Mouse (Mus musculus) small intestine, adult 2 months (tissue): ENCODE results near the gene Sema4b. TPM values are rescaled to one million over a fixed set of nuclear protein-coding genes. Genes with fewer than 3 reads are reported as not detected.

ENCODE experiments used
- H3K27ac ChIP-seq: fragments of 200-500 bp; 2 replicates; pipeline ENCODE4 v1.5.1; 2012; ENCODE audit warnings: low read depth, low read length, control low read depth, inconsistent platforms; ENCODE audit not compliant: insufficient read depth
- H3K27me3 ChIP-seq: fragments of 200-500 bp; 2 replicates; pipeline ENCODE4 v1.6.1; 2012; ENCODE audit warnings: mild to moderate bottlenecking, moderate library complexity, low read length, inconsistent platforms; ENCODE audit not compliant: control insufficient read depth, insufficient read depth
- H3K36me3 ChIP-seq: fragments of 200-500 bp; 2 replicates; pipeline ENCODE4 v1.6.1; 2012; ENCODE audit warnings: mild to moderate bottlenecking, low read length, control low read depth, inconsistent platforms; ENCODE audit not compliant: control insufficient read depth, insufficient read depth
- H3K4me1 ChIP-seq: fragments of 200-500 bp; 2 replicates; pipeline ENCODE4 v1.6.1; 2012; ENCODE audit warnings: low read length, inconsistent platforms, mixed read lengths; ENCODE audit not compliant: control insufficient read depth, insufficient read depth, insufficient read length
- H3K4me3 ChIP-seq: fragments of 200-500 bp; 2 replicates; pipeline ENCODE4 v1.5.1; 2012; ENCODE audit warnings: low read depth, mild to moderate bottlenecking, control low read depth, inconsistent platforms, low read length, moderate library complexity
- CTCF ChIP-seq: fragments of 200-500 bp; IDR thresholded peaks from 2 replicates; pipeline ENCODE4 v1.5.1; 2012; ENCODE audit warnings: low read depth, mild to moderate bottlenecking, control low read depth, inconsistent platforms, low read length, moderate library complexity, mixed read lengths; ENCODE audit not compliant: insufficient replicate concordance, insufficient read length; ENCODE audit errors: extremely low read depth
- POLR2A ChIP-seq: fragments of 200-500 bp; IDR thresholded peaks from 2 replicates; pipeline ENCODE4 v1.6.1; 2012; ENCODE audit warnings: low read depth, mild to moderate bottlenecking, control low read depth, inconsistent platforms, low read length, moderate library complexity
- WGBS: fragments of 180-500 bp; shearing (Covaris S2); methylation state at CpG from one replicate; pipeline ENCODE4 v1.1.7; 2018; 5-methylcytosine and 5-hydroxymethylcytosine counted together
- polyA plus RNA-seq: library from polyadenylated mRNA; depleted of rRNA; stranded (reverse); fragments of >200 nt; gene quantifications from 2 replicates; pipeline ENCODE4 v1.2.3, GENCODE M21; 2012

Gene Sema4b
- polyA plus RNA-seq, 1 experiment = 84.4 TPM

DNA sequence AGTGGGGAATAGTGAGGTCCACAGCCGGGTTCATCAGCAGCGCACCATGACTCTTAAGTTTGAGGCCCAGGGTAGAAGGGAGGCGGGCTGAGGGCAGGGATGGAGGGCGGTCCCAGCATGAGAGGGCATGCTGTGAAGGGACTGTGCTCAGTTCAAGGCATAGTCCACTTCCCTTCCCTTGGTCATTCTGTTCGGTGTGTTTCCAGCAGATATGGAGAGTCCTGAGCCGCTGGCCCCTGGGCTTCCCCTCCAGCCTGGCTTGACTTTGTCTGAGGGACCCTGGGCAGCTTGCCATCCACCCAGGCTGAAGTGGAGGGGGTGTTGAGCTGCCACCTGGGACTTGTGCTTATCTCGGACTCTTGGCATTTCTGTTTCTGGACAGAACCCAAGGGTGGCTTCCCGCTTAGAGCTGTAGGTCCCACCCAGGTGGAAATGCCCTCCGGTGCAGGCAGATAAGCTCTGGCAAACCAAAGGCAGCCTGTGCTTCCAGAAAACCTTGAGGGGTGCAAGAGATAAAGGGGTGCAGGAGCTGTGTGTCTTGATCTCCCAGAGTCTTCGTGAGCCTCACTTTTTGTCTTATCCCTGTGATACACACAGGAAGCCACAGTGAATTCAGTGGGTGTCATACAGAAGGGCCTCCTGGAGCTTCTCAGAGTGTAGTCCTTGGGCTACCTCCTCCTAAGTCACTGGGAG, 22.2 kb downstream of the Sema4b start:
- Histone ChIP-seq H3K4me1 (peaks cover 55% of the 10 kb centered on the region), H3K4me3 (peak overlapping the region; percentile 38), H3K36me3 (peaks cover 15% of the 10 kb centered on the region), H3K27me3 (no peaks in the 10 kb centered on the region), H3K27ac (peak overlapping the region; percentile 77)
- TF ChIP-seq POLR2A (no peak), CTCF (no peak)
- WGBS = 18% methylated on average over 10 of the region's 10 CpGs

DNA sequence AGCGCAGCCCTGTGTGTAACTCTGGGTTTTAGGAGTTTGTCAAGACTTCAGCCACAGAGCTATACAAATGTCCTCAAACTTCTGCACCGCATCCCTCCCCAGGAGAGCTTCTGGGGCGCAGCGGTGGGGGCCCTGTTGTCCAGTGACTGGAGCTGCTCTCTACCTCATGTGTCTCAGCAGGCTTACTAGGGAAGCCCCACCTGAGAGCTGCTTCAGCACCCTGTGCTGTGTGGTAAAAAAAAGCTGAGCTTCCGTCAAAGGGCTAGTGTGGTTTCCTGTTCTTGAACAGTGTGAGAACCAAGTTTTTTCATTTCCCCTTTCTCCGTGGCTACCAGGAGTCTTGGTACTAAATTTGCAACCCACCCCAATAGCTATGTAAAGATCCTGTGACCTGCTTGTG, 23.0 kb downstream of the Sema4b start:
- Histone ChIP-seq H3K36me3 (peaks cover 21% of the 10 kb centered on the region), H3K4me3 (no peak overlapping the region), H3K27me3 (no peaks in the 10 kb centered on the region), H3K4me1 (peaks cover 51% of the 10 kb centered on the region), H3K27ac (peak overlapping the region; percentile 77)
- TF ChIP-seq POLR2A (no peak), CTCF (no peak)
- 67% methylated on average over 6 of the region's 6 CpGs for WGBS

DNA sequence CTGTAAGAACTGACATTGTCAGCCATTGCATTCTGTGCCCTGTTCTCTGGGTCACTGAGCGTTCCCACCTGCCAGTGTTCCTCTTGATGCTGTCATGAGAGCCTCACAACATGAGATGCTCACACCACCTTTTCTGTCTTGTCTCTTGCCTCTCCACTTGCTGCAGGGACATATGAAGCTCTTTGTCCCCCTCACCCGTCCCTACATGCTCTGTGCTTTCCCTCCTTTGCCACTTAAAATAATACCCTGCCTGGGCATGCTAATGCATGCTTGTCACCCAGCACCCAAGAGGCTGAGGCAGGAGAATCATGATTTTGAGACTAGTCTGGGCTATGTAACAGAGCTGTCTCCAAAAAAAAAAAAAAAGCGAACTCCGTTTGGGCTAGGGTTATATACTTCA, 24.3 kb downstream of the Sema4b start:
- peaks cover 28% of the 10 kb centered on the region for H3K36me3 ChIP-seq
- no peak overlapping the region for H3K4me3 ChIP-seq
- peaks cover 42% of the 10 kb centered on the region for H3K4me1 ChIP-seq
- no peaks in the 10 kb centered on the region for H3K27me3 ChIP-seq
- TF ChIP-seq CTCF (no peak), POLR2A (no peak)
- 94% methylated on average over 4 of the region's 4 CpGs for WGBS
- H3K27ac ChIP-seq = no peak overlapping the region; the same call in 1 of the 2 replicates

DNA sequence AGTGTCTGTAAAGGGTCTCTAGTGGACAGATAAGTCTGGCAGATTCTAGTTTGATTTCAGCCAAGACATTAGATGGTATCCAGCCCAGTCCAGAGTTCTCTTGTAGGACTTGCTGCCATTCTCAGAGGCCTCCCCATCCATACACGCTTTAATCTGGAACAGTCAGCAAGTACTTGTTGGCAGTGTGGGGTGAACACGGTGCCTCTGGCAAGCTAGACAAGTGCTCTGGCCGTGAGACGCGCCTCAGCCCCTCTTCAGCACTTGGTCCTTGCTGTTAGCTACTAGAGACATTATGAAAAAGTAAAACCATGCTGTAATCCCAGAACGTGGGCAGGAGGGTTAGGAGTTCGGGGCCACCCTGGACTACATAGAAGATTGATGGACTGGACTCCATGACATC, 27.0 kb downstream of the Sema4b start:
- peaks cover 53% of the 10 kb centered on the region for H3K36me3 ChIP-seq
- no peak for TF ChIP-seq POLR2A
- no peak for TF ChIP-seq CTCF
- H3K4me1 ChIP-seq = peaks cover 18% of the 10 kb centered on the region
- H3K27ac ChIP-seq = no peak overlapping the region
- H3K4me3 ChIP-seq = no peak overlapping the region
- H3K27me3 ChIP-seq = no peaks in the 10 kb centered on the region
- WGBS = 90% methylated on average over 7 of the region's 7 CpGs

DNA sequence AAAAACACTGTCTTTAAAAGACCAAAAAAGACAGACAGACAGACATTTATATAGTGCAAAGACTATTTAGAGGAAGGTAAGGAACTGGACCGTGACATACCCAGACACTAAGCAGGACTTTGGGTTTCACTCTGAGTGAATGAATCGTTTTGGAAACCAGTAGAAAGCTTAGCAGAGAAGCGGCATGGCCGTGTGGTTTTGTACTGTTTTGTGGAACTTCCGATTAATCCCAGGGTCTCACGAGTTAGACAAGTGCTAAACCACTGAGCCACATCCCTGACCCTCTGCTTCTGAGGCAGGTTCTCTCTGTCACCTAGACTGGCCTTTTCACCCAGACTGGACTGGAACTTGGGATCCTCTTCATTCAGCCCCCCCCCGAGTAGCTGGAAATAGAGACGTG, 27.8 kb downstream of the Sema4b start:
- 81% methylated on average over 8 of the region's 8 CpGs for WGBS
- Histone ChIP-seq H3K27me3 (no peaks in the 10 kb centered on the region), H3K4me3 (no peak overlapping the region), H3K36me3 (peaks cover 62% of the 10 kb centered on the region), H3K27ac (no peak overlapping the region), H3K4me1 (peaks cover 10% of the 10 kb centered on the region)
- TF ChIP-seq POLR2A (no peak), CTCF (no peak)

DNA sequence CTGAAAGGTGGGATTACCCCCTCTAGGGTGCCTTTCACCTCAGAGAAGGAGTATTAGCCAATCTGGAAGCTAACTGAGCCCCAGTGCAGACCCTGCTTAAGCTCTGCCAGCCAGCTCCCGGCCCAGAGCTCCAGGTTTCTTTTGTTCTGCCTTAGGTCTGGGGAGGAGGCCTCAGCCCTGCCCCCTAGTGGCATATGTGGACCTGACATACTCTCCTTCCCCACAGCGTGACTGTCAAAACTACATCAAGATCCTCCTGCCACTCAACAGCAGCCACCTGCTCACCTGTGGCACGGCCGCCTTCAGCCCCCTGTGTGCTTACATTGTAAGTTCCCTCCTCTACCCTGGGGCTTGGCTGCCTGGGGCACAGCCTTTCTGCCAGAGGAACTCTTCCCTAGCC, 28.8 kb downstream of the Sema4b start:
- WGBS = 20% methylated on average over 4 of the region's 4 CpGs
- no peaks in the 10 kb centered on the region for H3K27me3 ChIP-seq
- peaks cover 71% of the 10 kb centered on the region for H3K36me3 ChIP-seq
- H3K4me1 ChIP-seq = peaks cover 4% of the 10 kb centered on the region
- no peak overlapping the region for H3K27ac ChIP-seq
- peak; percentile 83 for TF ChIP-seq CTCF
- TF ChIP-seq POLR2A = no peak
- no peak overlapping the region for H3K4me3 ChIP-seq

DNA sequence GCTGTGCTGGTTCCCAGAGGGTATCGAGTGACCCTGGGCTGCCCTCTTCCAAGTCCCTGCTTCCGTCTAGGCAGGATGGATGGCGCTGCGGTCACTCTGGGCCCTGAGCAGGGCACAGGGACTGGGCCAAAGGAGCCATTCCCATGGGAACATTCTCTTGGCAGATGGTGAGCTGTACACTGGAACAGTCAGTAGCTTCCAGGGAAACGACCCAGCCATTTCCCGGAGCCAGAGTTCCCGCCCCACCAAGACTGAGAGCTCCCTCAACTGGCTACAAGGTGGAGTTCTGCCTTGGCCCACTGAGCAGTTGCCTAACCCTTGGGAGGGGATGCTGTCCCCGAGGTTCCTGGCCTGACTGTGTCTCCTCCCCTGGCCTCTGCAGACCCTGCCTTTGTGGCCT, 29.9 kb downstream of the Sema4b start:
- peaks cover 2% of the 10 kb centered on the region for H3K4me1 ChIP-seq
- peaks cover 81% of the 10 kb centered on the region for H3K36me3 ChIP-seq
- H3K4me3 ChIP-seq = no peak overlapping the region
- TF ChIP-seq POLR2A (no peak), CTCF (no peak)
- 82% methylated on average over 8 of the region's 8 CpGs for WGBS
- H3K27ac ChIP-seq = no peak overlapping the region
- H3K27me3 ChIP-seq = no peaks in the 10 kb centered on the region
